Mouse (Mus musculus) myocyte (in vitro differentiated cells): ENCODE results near the gene Edn1. TPM values are rescaled to one million over a fixed set of nuclear protein-coding genes. Genes with fewer than 3 reads are reported as not detected.

Experiments
- H3K27me3 ChIP-seq: one replicate; pipeline ENCODE4 v1.6.1; 2011; ENCODE audit not compliant: control insufficient read depth, insufficient read depth, insufficient read length
- H3K36me3 ChIP-seq: one replicate; pipeline ENCODE4 v1.6.1; 2011; ENCODE audit not compliant: control insufficient read depth, insufficient read depth
- H3K4me2 ChIP-seq: one replicate; pipeline ENCODE4 v1.6.1; 2011; ENCODE audit warnings: low read depth, control low read depth
- H3K4me3 ChIP-seq: one replicate; pipeline ENCODE4 v1.5.1; 2011; ENCODE audit warnings: mild to moderate bottlenecking, control low read depth, moderate library complexity
- H3K79me2 ChIP-seq: one replicate; pipeline ENCODE4 v1.6.1; 2011; ENCODE audit not compliant: control insufficient read depth, insufficient read depth
- H3ac ChIP-seq: one replicate; pipeline ENCODE4 v1.6.1; 2011; ENCODE audit not compliant: control insufficient read depth, insufficient read length
- CEBPB ChIP-seq: IDR thresholded peaks from 2 replicates; pipeline ENCODE4 v1.6.1; 2011; ENCODE audit warnings: mild to moderate bottlenecking, moderate library complexity; ENCODE audit not compliant: poor library complexity, insufficient read depth, severe bottlenecking
- E2F4 ChIP-seq: IDR thresholded peaks from one replicate; pipeline ENCODE4 v1.6.1; 2011; ENCODE audit warnings: mild to moderate bottlenecking, control low read depth, moderate library complexity; ENCODE audit not compliant: insufficient read depth
- MAX ChIP-seq: IDR thresholded peaks from one replicate; pipeline ENCODE4 v1.6.1; 2011; ENCODE audit warnings: low read depth, mild to moderate bottlenecking, control low read depth
- MYOD1 ChIP-seq, 3 experiments: IDR thresholded peaks; one replicate each; pipeline ENCODE4 v1.6.1; 2011; ENCODE audit warnings: control low read depth in 2 of 3, low read depth in 2 of 3, mild to moderate bottlenecking in 2 of 3, moderate library complexity in 1 of 3; ENCODE audit not compliant: insufficient read length in 2 of 3, control insufficient read depth in 1 of 3
- MYOG ChIP-seq, 3 experiments: IDR thresholded peaks; one replicate each; pipeline ENCODE4 v1.6.1; 2011; ENCODE audit warnings: control low read depth in 2 of 3, low read depth in 2 of 3, mild to moderate bottlenecking in 2 of 3; ENCODE audit not compliant: insufficient read length in 2 of 3, control insufficient read depth in 1 of 3, insufficient read depth in 1 of 3
- POLR2A ChIP-seq: IDR thresholded peaks from one replicate; pipeline ENCODE4 v1.6.1; 2011; ENCODE audit warnings: low read depth, mild to moderate bottlenecking, control low read depth, moderate library complexity; ENCODE audit not compliant: insufficient read length
- POLR2AphosphoS2 ChIP-seq: IDR thresholded peaks from one replicate; pipeline ENCODE4 v1.6.1; 2011; ENCODE audit warnings: low read depth, control low read depth; ENCODE audit not compliant: insufficient read length
- REST ChIP-seq: IDR thresholded peaks from one replicate; pipeline ENCODE4 v1.6.1; 2011; ENCODE audit warnings: mild to moderate bottlenecking, control low read depth, moderate library complexity; ENCODE audit not compliant: insufficient read depth, insufficient read length
- SRF ChIP-seq: IDR thresholded peaks from one replicate; pipeline ENCODE4 v1.6.1; 2011; ENCODE audit warnings: low read depth; ENCODE audit not compliant: control insufficient read depth, insufficient read length
- TCF12 ChIP-seq: IDR thresholded peaks from one replicate; pipeline ENCODE4 v1.6.1; 2011; ENCODE audit warnings: mild to moderate bottlenecking, control low read depth; ENCODE audit not compliant: poor library complexity, insufficient read depth, severe bottlenecking
- TCF3 ChIP-seq: IDR thresholded peaks from one replicate; pipeline ENCODE4 v1.6.1; 2011; ENCODE audit warnings: low read depth, control low read depth; ENCODE audit not compliant: insufficient read length
- USF1 ChIP-seq: IDR thresholded peaks from one replicate; pipeline ENCODE4 v1.6.1; 2011; ENCODE audit warnings: low read depth, mild to moderate bottlenecking, control low read depth, moderate library complexity
- polyA plus RNA-seq: library from polyadenylated mRNA; unstranded; fragments of >200 nt; fragmentation: generic; extraction: Trizol; gene quantifications from one replicate; pipeline ENCODE4 v1.2.1, GENCODE M21; 2012; ENCODE audit warnings: missing spikeins

Gene Edn1
- polyA plus RNA-seq, 1 experiment, result 0.58 TPM

GRCm38 (mm10) chr13:42328576-42328975 is 27.3 kb downstream of the Edn1 start:
- no peak for TF ChIP-seq MAX
- TF ChIP-seq SRF, result no peak
- TF ChIP-seq TCF3, result no peak
- no peak for TF ChIP-seq CEBPB
- no peak for TF ChIP-seq MYOD1 (IDR thresholded peaks at IDR 0.05; ENCODE audit: control insufficient read depth in 1 of 3, insufficient read length in 2 of 3, low read depth in 2 of 3)
- no peak for TF ChIP-seq POLR2A
- TF ChIP-seq TCF12, result no peak
- no peak for TF ChIP-seq USF1
- no peak for TF ChIP-seq MYOG (IDR thresholded peaks at IDR 0.05; ENCODE audit: control insufficient read depth in 1 of 3, insufficient read depth in 1 of 3, insufficient read length in 2 of 3, low read depth in 2 of 3)
- TF ChIP-seq POLR2AphosphoS2, result no peak
- Histone ChIP-seq H3K79me2 (no peaks in the 10 kb centered on the region), H3ac (no peak overlapping the region), H3K27me3 (no peaks in the 10 kb centered on the region), H3K36me3 (no peaks in the 10 kb centered on the region), H3K4me3 (no peak overlapping the region), H3K4me2 (peak overlapping the region; percentile 37)

GRCm38 (mm10) chr13:42331104-42331503 is 29.8 kb downstream of the Edn1 start:
- no peak for TF ChIP-seq E2F4
- no peak for TF ChIP-seq MYOD1 (IDR thresholded peaks at IDR 0.05; ENCODE audit: control insufficient read depth in 1 of 3, insufficient read length in 2 of 3, low read depth in 2 of 3)
- no peak for TF ChIP-seq USF1
- TF ChIP-seq MYOG (IDR thresholded peaks at IDR 0.05; ENCODE audit: control insufficient read depth in 1 of 3, insufficient read depth in 1 of 3, insufficient read length in 2 of 3, low read depth in 2 of 3), result no peak
- no peak for TF ChIP-seq SRF
- no peak for TF ChIP-seq REST
- no peak for TF ChIP-seq TCF12
- no peak for TF ChIP-seq POLR2AphosphoS2
- TF ChIP-seq TCF3, result no peak
- TF ChIP-seq MAX, result no peak
- no peak for TF ChIP-seq CEBPB
- Histone ChIP-seq H3K4me3 (no peak overlapping the region), H3K79me2 (no peaks in the 10 kb centered on the region), H3K27me3 (no peaks in the 10 kb centered on the region), H3K4me2 (no peak overlapping the region), H3ac (no peak overlapping the region), H3K36me3 (no peaks in the 10 kb centered on the region)

GRCm38 (mm10) chr13:42334981-42335380 is 33.7 kb downstream of the Edn1 start:
- no peaks in the 10 kb centered on the region for H3K36me3 ChIP-seq
- H3K79me2 ChIP-seq, result no peaks in the 10 kb centered on the region
- H3K4me3 ChIP-seq, result no peak overlapping the region
- H3ac ChIP-seq, result no peak overlapping the region
- H3K4me2 ChIP-seq, result no peak overlapping the region
- TF ChIP-seq MAX, result no peak
- no peak for TF ChIP-seq E2F4
- no peak for TF ChIP-seq REST
- TF ChIP-seq TCF3, result no peak
- no peak for TF ChIP-seq MYOG (IDR thresholded peaks at IDR 0.05; ENCODE audit: control insufficient read depth in 1 of 3, insufficient read depth in 1 of 3, insufficient read length in 2 of 3, low read depth in 2 of 3)
- TF ChIP-seq CEBPB, result no peak
- no peak for TF ChIP-seq MYOD1 (IDR thresholded peaks at IDR 0.05; ENCODE audit: control insufficient read depth in 1 of 3, insufficient read length in 2 of 3, low read depth in 2 of 3)
- no peak for TF ChIP-seq SRF
- TF ChIP-seq TCF12, result no peak
- no peak for TF ChIP-seq POLR2A
- TF ChIP-seq USF1, result no peak
- no peak for TF ChIP-seq POLR2AphosphoS2
- no peaks in the 10 kb centered on the region for H3K27me3 ChIP-seq

- H3K36me3 ChIP-seq, result no peaks in the 10 kb centered on the region
- no peak overlapping the region for H3ac ChIP-seq
- TF ChIP-seq MYOG (IDR thresholded peaks at IDR 0.05; ENCODE audit: control insufficient read depth in 1 of 3, insufficient read depth in 1 of 3, insufficient read length in 2 of 3, low read depth in 2 of 3) (no peak), MYOD1 (IDR thresholded peaks at IDR 0.05; ENCODE audit: control insufficient read depth in 1 of 3, insufficient read length in 2 of 3, low read depth in 2 of 3) (no peak), MAX (no peak), TCF3 (no peak), TCF12 (no peak), POLR2A (no peak), USF1 (no peak)
- no peak overlapping the region for H3K4me3 ChIP-seq
- H3K27me3 ChIP-seq, result no peaks in the 10 kb centered on the region
- no peaks in the 10 kb centered on the region for H3K79me2 ChIP-seq
- no peak overlapping the region for H3K4me2 ChIP-seq
These were observed 35.1 kb downstream of the Edn1 start for GRCm38 (mm10) chr13:42336414-42336813.

GRCm38 (mm10) chr13:42337072-42337471 is 35.8 kb downstream of the Edn1 start:
- H3K4me3 ChIP-seq, result no peak overlapping the region
- no peaks in the 10 kb centered on the region for H3K79me2 ChIP-seq
- no peak overlapping the region for H3K4me2 ChIP-seq
- H3K36me3 ChIP-seq, result no peaks in the 10 kb centered on the region
- no peak for TF ChIP-seq REST
- no peaks in the 10 kb centered on the region for H3K27me3 ChIP-seq
- no peak overlapping the region for H3ac ChIP-seq
